Mouse (Mus musculus) cerebellum, adult 2 months (tissue): ENCODE measurements around the gene Peg3. TPM values are rescaled to one million over a fixed set of nuclear protein-coding genes. Genes with fewer than 3 reads are reported as not detected.
A peak's percentile ranks its signal among the peaks of the same experiment; 100 is the strongest.

Experiments used
- DNase-seq, 2 experiments: peaks; one replicate each; pipeline ENCODE4 v3.0.0; 2021
- H3K27ac ChIP-seq: fragments of 200-500 bp; 2 replicates; pipeline ENCODE4 v1.5.1; 2012; ENCODE audit warnings: low read length, control low read depth, inconsistent platforms; ENCODE audit not compliant: insufficient read depth
- H3K27me3 ChIP-seq: fragments of 200-500 bp; 2 replicates; pipeline ENCODE4 v1.6.1; 2012; ENCODE audit warnings: inconsistent platforms, mild to moderate bottlenecking, low read length, moderate library complexity; ENCODE audit not compliant: control insufficient read depth, insufficient read depth
- H3K4me1 ChIP-seq: fragments of 200-500 bp; 2 replicates; pipeline ENCODE4 v1.6.1; 2011; ENCODE audit warnings: low read length; ENCODE audit not compliant: control insufficient read depth, insufficient read depth
- H3K4me3 ChIP-seq: fragments of 200-500 bp; replicated peaks from 2 replicates; pipeline ENCODE3; 2011; ENCODE audit warnings: mild to moderate bottlenecking, low read depth, low read length, control low read depth; ENCODE audit not compliant: insufficient read depth
- CTCF ChIP-seq: fragments of 200-500 bp; IDR thresholded peaks from 2 replicates; pipeline ENCODE4 v1.5.1; 2011; ENCODE audit warnings: low read depth, mild to moderate bottlenecking, control low read depth, low read length, moderate library complexity, borderline replicate concordance; ENCODE audit not compliant: insufficient read depth
- POLR2A ChIP-seq: fragments of 200-500 bp; IDR thresholded peaks from 2 replicates; pipeline ENCODE4 v1.6.1; 2011; ENCODE audit warnings: low read length, control low read depth, borderline replicate concordance; ENCODE audit not compliant: insufficient read depth
- WGBS: fragments of 180-500 bp; shearing (Covaris S2); methylation state at CpG from one replicate; pipeline ENCODE4 v1.1.7; 2018; 5-methylcytosine and 5-hydroxymethylcytosine counted together
- polyA plus RNA-seq: library from polyadenylated mRNA; depleted of rRNA; stranded (reverse); fragments of >200 nt; gene quantifications from 2 replicates; pipeline ENCODE4 v1.2.3, GENCODE M21; 2012

Peg3 gene
- polyA plus RNA-seq, 1 experiment = 195 TPM

GRCm38 (mm10) chr7:6731373-6731772, 1.1 kb upstream of the Peg3 start:
- no peak for DNase-seq
- no peak for TF ChIP-seq CTCF
- no peak for TF ChIP-seq POLR2A
- H3K27me3 ChIP-seq = no peaks in the 10 kb centered on the region
- H3K4me1 ChIP-seq = no peaks in the 10 kb centered on the region
- 43% methylated on average over 3 of the region's 3 CpGs for WGBS
- peak overlapping the region; percentile 43 for H3K4me3 ChIP-seq
- H3K27ac ChIP-seq = no peak overlapping the region

DNA sequence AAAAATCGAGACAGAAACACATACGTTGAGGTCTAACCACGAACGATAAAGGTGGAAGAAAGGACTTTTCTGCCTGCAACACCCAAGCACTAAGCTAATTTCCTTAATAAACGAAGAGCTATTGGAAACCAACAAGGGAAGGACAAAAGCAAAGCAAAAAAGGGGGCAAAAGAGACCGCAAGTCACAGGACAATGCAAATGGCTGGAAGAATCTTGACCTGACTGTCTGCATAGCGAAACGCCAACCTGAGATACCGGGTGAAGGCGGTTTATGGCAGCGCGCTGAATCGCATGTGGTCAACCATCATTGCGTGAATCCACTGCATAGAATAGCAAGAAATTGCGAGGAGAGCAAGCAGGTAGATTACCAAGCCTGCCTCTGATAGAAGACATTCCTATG, 570 bp upstream of the Peg3 start:
- Histone ChIP-seq H3K27me3 (no peaks in the 10 kb centered on the region), H3K27ac (peak overlapping the region; percentile 38; the same call in 1 of the 2 replicates), H3K4me3 (peak overlapping the region; percentile 89), H3K4me1 (no peaks in the 10 kb centered on the region)
- TF ChIP-seq CTCF (no peak), POLR2A (no peak)
- DNase-seq = peak; percentile 45 to 58
- WGBS = 51% methylated on average over 15 of the region's 15 CpGs

GRCm38 (mm10) chr7:6729061-6729817, 992 bp downstream of the Peg3 start:
- Histone ChIP-seq H3K27me3 (no peaks in the 10 kb centered on the region), H3K4me1 (no peaks in the 10 kb centered on the region), H3K4me3 (peak overlapping the region; percentile 89), H3K27ac (peak overlapping the region; percentile 94)
- WGBS = 44% methylated on average over 37 of the region's 37 CpGs
- DNase-seq = peak; percentile 95 to 98
- peak; percentile 69; the same call in 1 of the 2 replicates for TF ChIP-seq POLR2A
- no peak for TF ChIP-seq CTCF

- no peak for TF ChIP-seq POLR2A
- TF ChIP-seq CTCF = no peak
- H3K27me3 ChIP-seq = no peaks in the 10 kb centered on the region
- peak overlapping the region; percentile 71 for H3K4me3 ChIP-seq
- WGBS = 46% methylated on average over 19 of the region's 19 CpGs
- H3K27ac ChIP-seq = peak overlapping the region; percentile 82
- no peaks in the 10 kb centered on the region for H3K4me1 ChIP-seq
- DNase-seq = peak; percentile 92 to 97
These were observed 1.8 kb downstream of the Peg3 start for GRCm38 (mm10) chr7:6728263-6728931.

GRCm38 (mm10) chr7:6727351-6728121, 2.7 kb downstream of the Peg3 start:
- peak; percentile 21; the same call in 1 of the 2 replicates for TF ChIP-seq POLR2A
- peak; percentile 49; the same call in 1 of the 2 replicates for TF ChIP-seq CTCF
- 49% methylated on average over 19 of the region's 19 CpGs for whole genome bisulfite sequencing
- Histone ChIP-seq H3K27me3 (no peaks in the 10 kb centered on the region), H3K4me1 (no peaks in the 10 kb centered on the region; the same call in 1 of the 2 replicates), H3K4me3 (peak overlapping the region; percentile 71), H3K27ac (peak overlapping the region; percentile 82)
- DNase-seq = peak; percentile 87 to 94

GRCm38 (mm10) chr7:6709396-6709795, 20.8 kb downstream of the Peg3 start:
- DNase-seq = no peak
- Histone ChIP-seq H3K27me3 (no peaks in the 10 kb centered on the region), H3K27ac (no peak overlapping the region), H3K4me3 (no peak overlapping the region), H3K4me1 (no peaks in the 10 kb centered on the region)
- 94% methylated on average over 15 of the region's 15 CpGs for WGBS
- no peak for TF ChIP-seq CTCF
- no peak for TF ChIP-seq POLR2A

- Histone ChIP-seq H3K27ac (no peak overlapping the region), H3K4me1 (no peaks in the 10 kb centered on the region), H3K4me3 (no peak overlapping the region), H3K27me3 (no peaks in the 10 kb centered on the region)
- TF ChIP-seq CTCF (no peak), POLR2A (no peak)
- 87% methylated on average over 17 of the region's 17 CpGs for WGBS
- DNase-seq = no peak
These were observed 21.6 kb downstream of the Peg3 start for GRCm38 (mm10) chr7:6708451-6709180.
